9 mouse cellular contexts compared by ENCODE assay signal in genomic region chr4:70533056-70533805, GRCm38 (mm10). TPM values are rescaled to one million over a fixed set of nuclear protein-coding genes. Genes with fewer than 3 reads are reported as not detected.
DNase-seq lines count a peak whose midpoint lies in the region; ATAC-seq and TF ChIP-seq lines count a peak whose summit lies in the region.
"Had no signal": no experiment of that assay in that cellular context is flagged by ENCODE, and none has a peak within 500 bp of the region (broad histone marks: within the 10 kb centered on the region; RNA-seq: fewer than 3 reads in every experiment).

No protein-coding gene starts in this region.

- intact Hi-C loops in heart, adult 2 months (cut with DNase I), result loop anchor here (10.0 kb wide), 1 partner anchor 1672 kb away; the partner anchor contains the start of gene Tle1

- no peak for DNase-seq in heart, adult 2 months
- no peak for DNase-seq in heart, adult 9 months (ENCODE audit: low spot score in 2 of 2)
- peak; percentile 2 for DNase-seq in thymus, adult 2 months
- no peak for DNase-seq in thymus, adult 18-20 months
- no peak for DNase-seq in liver, embryonic 11.5 days (ENCODE audit: low spot score)
- no peak for DNase-seq in spleen, postnatal 14 days (ENCODE audit: low spot score in 2 of 2)
- DNase-seq in right cerebral cortex, postnatal 10 days (ENCODE audit: low spot score in 2 of 2), result no peak
- DNase-seq in embryo, embryonic 10 days (ENCODE audit: low spot score), result no peak
- DNase-seq: right cerebral cortex, adult 18-20 months had no signal

- no peak for TF ChIP-seq POLR2A in heart, adult 2 months (IDR thresholded peaks at IDR 0.05; ENCODE audit: insufficient read depth, low read depth, low read length)
- TF ChIP-seq POLR2A in thymus, adult 2 months (IDR thresholded peaks at IDR 0.05; ENCODE audit: control insufficient read depth, extremely low read depth, insufficient read depth, low read length, poor library complexity), result no peak

- TF ChIP-seq CTCF in heart, adult 2 months (IDR thresholded peaks at IDR 0.05), result no peak
- TF ChIP-seq CTCF in thymus, adult 2 months (IDR thresholded peaks at IDR 0.05; ENCODE audit: borderline replicate concordance, control insufficient read depth, extremely low read depth, insufficient read depth, low read length, poor library complexity), result no peak

- H3K36me3 ChIP-seq in heart, adult 2 months (ENCODE audit: control insufficient read depth, insufficient read depth, low read length), result peaks cover 15% of the 10 kb centered on the region
- no peaks in the 10 kb centered on the region for H3K36me3 ChIP-seq in thymus, adult 2 months (ENCODE audit: control insufficient read depth, insufficient read depth, low read length)
- H3K36me3 ChIP-seq in liver, embryonic 11.5 days (ENCODE audit: control insufficient read depth, insufficient read depth, low read length), result no peaks in the 10 kb centered on the region

- H3K4me2 ChIP-seq in liver, embryonic 11.5 days, result peak overlapping the region; percentile 96

- TF ChIP-seq EP300 in heart, adult 2 months (IDR thresholded peaks at IDR 0.05; ENCODE audit: insufficient read depth, low read depth, low read length), result no peak

- H3K4me3 ChIP-seq in heart, adult 2 months, result peak overlapping the region; percentile 84
- no peak overlapping the region for H3K4me3 ChIP-seq in thymus, adult 2 months (ENCODE audit: control insufficient read depth, insufficient read depth, low read length)
- H3K4me3 ChIP-seq in liver, embryonic 11.5 days (ENCODE audit: low read depth, low read length), result peak overlapping the region; percentile 86

- H3K9me3 ChIP-seq in liver, embryonic 11.5 days (ENCODE audit: control insufficient read depth, low read length), result no peaks in the 10 kb centered on the region

- peaks cover 8% of the 10 kb centered on the region for H3K4me1 ChIP-seq in heart, adult 2 months (ENCODE audit: control insufficient read depth, insufficient read depth, low read length)
- H3K4me1 ChIP-seq in thymus, adult 2 months (replicated peaks; ENCODE audit: control insufficient read depth, insufficient read depth, low read length), result peaks cover 12% of the 10 kb centered on the region
- peaks cover 9% of the 10 kb centered on the region for H3K4me1 ChIP-seq in liver, embryonic 11.5 days (replicated peaks; ENCODE audit: control insufficient read depth, insufficient read depth, low read length)

- no peak for ATAC-seq in liver, embryonic 11.5 days (replicated peaks; ENCODE audit: low FRiP score)

- H3K79me2 ChIP-seq in heart, adult 2 months (replicated peaks; ENCODE audit: control insufficient read depth, insufficient read depth, low read length), result peaks cover 4% of the 10 kb centered on the region; the same call in 1 of the 2 replicates

- no peak overlapping the region; the same call in 1 of the 2 replicates for H3K27ac ChIP-seq in heart, adult 2 months
- H3K27ac ChIP-seq in thymus, adult 2 months (ENCODE audit: control insufficient read depth, insufficient read depth, low read length), result no peak overlapping the region
- H3K27ac ChIP-seq in liver, embryonic 11.5 days (ENCODE audit: low read depth, low read length), result no peak overlapping the region

- WGBS in heart, adult 2 months, result 49% methylated on average over 3 of the region's 3 CpGs
- 79% methylated on average over 3 of the region's 3 CpGs for WGBS in thymus, adult 2 months
- WGBS in liver, embryonic 11.5 days, result 72% methylated on average over 3 of the region's 3 CpGs

- H3K9ac ChIP-seq in heart, adult 2 months (ENCODE audit: low read depth, low read length), result no peak overlapping the region; the same call in 1 of the 2 replicates
- H3K9ac ChIP-seq in liver, embryonic 11.5 days (ENCODE audit: low read depth, low read length), result peak overlapping the region; percentile 83; the same call in 1 of the 2 replicates

- no peaks in the 10 kb centered on the region for H3K27me3 ChIP-seq in heart, adult 2 months (ENCODE audit: control insufficient read depth, insufficient read depth, low read length)
- no peaks in the 10 kb centered on the region for H3K27me3 ChIP-seq in thymus, adult 2 months (ENCODE audit: control insufficient read depth, insufficient read depth, low read length)
- H3K27me3 ChIP-seq in liver, embryonic 11.5 days (replicated peaks; ENCODE audit: control insufficient read depth, insufficient read depth, low read length), result no peaks in the 10 kb centered on the region

RNA-seq across cellular contexts. Expression of gene Megf9, which starts 1.6 kb away (rescaled TPM):
- 10 to 100 TPM; 10.8 to 12.9 TPM for total RNA-seq in heart, adult 2 months (2021)
- polyA plus RNA-seq in heart, adult 2 months (2012; rRNA removed), result 5.5 TPM in 2 replicates
- polyA plus RNA-seq in thymus, adult 2 months (2012; rRNA removed), result 18.4 and 26.5 TPM in 2 replicates
- polyA plus RNA-seq in liver, embryonic 11.5 days (2014; fragmentation: Nextera tagmentation; extraction: Ambion mirVana), result 5.0 and 6.0 TPM in 2 replicates
